16 mouse cellular contexts compared by ENCODE assay signal in the genomic region with DNA sequence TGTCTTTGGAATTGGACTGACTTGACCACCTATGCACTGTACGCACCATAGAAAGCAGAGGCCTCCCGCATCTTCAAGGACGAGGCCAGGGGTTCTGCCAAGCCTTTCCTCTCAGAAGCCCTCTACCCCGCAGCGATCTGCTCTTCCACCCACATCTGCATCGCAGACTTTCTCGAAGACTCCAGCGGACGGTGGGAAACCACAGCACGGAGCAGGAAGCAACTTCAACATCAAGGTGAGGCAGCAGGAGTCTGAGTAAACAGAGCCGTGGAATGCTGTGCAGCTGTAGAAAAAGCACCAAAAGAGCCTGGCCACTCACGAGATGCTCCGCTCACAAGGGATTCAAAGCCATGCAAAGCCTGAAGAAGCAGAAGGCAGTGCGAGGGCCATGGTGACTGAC. TPM values are rescaled to one million over a fixed set of nuclear protein-coding genes. Genes with fewer than 3 reads are reported as not detected.
DNase-seq lines count a peak whose midpoint lies in the region; TF ChIP-seq lines count a peak whose summit lies in the region.
"Had no signal": no experiment of that assay in that cellular context is flagged by ENCODE, and none has a peak within 500 bp of the region (broad histone marks: within the 10 kb centered on the region; RNA-seq: fewer than 3 reads in every experiment).

No protein-coding gene starts in this region.

- peak; percentile 8 for DNase-seq in T-cell, adult 2 months (ENCODE audit: low spot score)
- DNase-seq in mesoderm, embryonic 11.5 days (ENCODE audit: low read depth, low spot score): peak; percentile 51
- peak; percentile 49 for DNase-seq in thymus, postnatal 14 days
- DNase-seq in kidney, adult 9 months: no peak
- DNase-seq in cerebellum, postnatal 10 days: no peak
- DNase-seq in lung, adult 2 months: no peak
- DNase-seq: adrenal gland, postnatal 10 days; cerebellum, adult 11-12 months; cerebellum, postnatal 14 days; gastrocnemius, postnatal 10 days; heart, adult 18-20 months; heart, postnatal 10 days; heart, postnatal 4 days had no signal

- no peak overlapping the region for H3K4me3 ChIP-seq in lung, adult 2 months (replicated peaks; ENCODE audit: extremely low read depth, low read depth, low read length)
- H3K4me3 ChIP-seq: embryonic facial prominence, embryonic 12.5 days; forebrain, embryonic 15.5 days; heart, embryonic 10.5 days had no signal

- no peak for TF ChIP-seq POLR2A in lung, adult 2 months (IDR thresholded peaks at IDR 0.05; ENCODE audit: borderline replicate concordance, extremely low read depth, low read depth, low read length)

- 71% methylated on average over 14 of the region's 14 CpGs for WGBS in lung, adult 2 months

- peaks cover 3% of the 10 kb centered on the region; the same call in 1 of the 2 replicates for H3K4me1 ChIP-seq in lung, adult 2 months (ENCODE audit: control insufficient read depth, insufficient read depth, low read length)
- H3K4me1 ChIP-seq: forebrain, embryonic 15.5 days had no signal

- no peak for TF ChIP-seq CTCF in lung, adult 2 months (IDR thresholded peaks at IDR 0.05; ENCODE audit: insufficient read depth, low read length)

RNA-seq across cellular contexts. Expression of gene Mrps18a, which starts 18.9 kb away (rescaled TPM):
- polyA plus RNA-seq in lung, adult 2 months (2012; rRNA removed): 41.3 and 44.9 TPM in 2 replicates

RNA-seq across cellular contexts. Expression of gene Rsph9, which starts 52.1 kb away (rescaled TPM):
- polyA plus RNA-seq in lung, adult 2 months (2012; rRNA removed): 26.0 and 28.1 TPM in 2 replicates

RNA-seq across cellular contexts. Expression of gene Vegfa, which starts 59.7 kb away (rescaled TPM):
- 1,228 and 1,453 TPM in 2 replicates for polyA plus RNA-seq in lung, adult 2 months (2012; rRNA removed)

Comparison
In these comparisons a context has a peak if more than half of its experiments do, and no peak if none do; other contexts are left out.
1. DNase-seq: peak in T-cell, adult 2 months (single experiment), mesoderm, embryonic 11.5 days (single experiment) and thymus, postnatal 14 days (single experiment); none in kidney, adult 9 months (single experiment), cerebellum, postnatal 10 days (0 of 2) and lung, adult 2 months (single experiment).